Mouse (Mus musculus): Measurements from ENCODE around the gene Ssr2. TPM values are rescaled to one million over a fixed set of nuclear protein-coding genes. Genes with fewer than 3 reads are reported as not detected.

Gene Ssr2
- total and polyA plus RNA-seq, 3 experiments: 346 to 377 (median 364) TPM

GRCm38 (mm10) chr3:88563966-88564365 lies 11.7 kb upstream of the Ssr2 start:
- Histone ChIP-seq H3K79me2 (replicated peaks; ENCODE audit: control insufficient read depth, extremely low read depth, insufficient read depth, poor library complexity, severe bottlenecking) (no peaks in the 10 kb centered on the region), H3K9ac (ENCODE audit: insufficient read depth, low read depth) (no peak overlapping the region), H3K36me3 (replicated peaks in 1 of 2; ENCODE audit: control insufficient read depth in 1 of 2, insufficient read depth in 1 of 2, low read length in 1 of 2) (peaks cover 80 to 98% of the 10 kb centered on the region in 2 experiments), H3K4me3 (replicated peaks in 1 of 3; ENCODE audit: low read depth in 2 of 3, low read length in 2 of 3, poor library complexity in 1 of 3) (no peak overlapping the region), H3K27ac (ENCODE audit: insufficient read depth, low read depth) (no peak overlapping the region), H3K9me3 (replicated peaks; ENCODE audit: low read length) (no peaks in the 10 kb centered on the region), H3K4me2 (ENCODE audit: insufficient read depth, low read depth, poor library complexity, severe bottlenecking) (no peak overlapping the region), H3K4me1 (ENCODE audit: control insufficient read depth in 1 of 2, insufficient read depth in 2 of 2) (peaks cover 0 to 3% of the 10 kb centered on the region in 2 experiments; a peak in 1 of 4 replicates), H3K27me3 (replicated peaks) (no peaks in the 10 kb centered on the region)
- in situ Hi-C loops (cut with MboI; ENCODE audit: low pct_ligation_motif_present, low pct_unique_long_range_greater_than_20kb, low sequenced_read_pairs) (no loop called here), dilution Hi-C loops (cut with MboI; ENCODE audit: extremely low pct_ligation_motif_present, extremely low pct_unique_long_range_greater_than_20kb, low sequenced_read_pairs) (no loop called here)
- TF ChIP-seq JUND (conservative IDR thresholded peaks at IDR 0.05; ENCODE audit: low read depth, low read length): no peak
- no peak for TF ChIP-seq USF1 (IDR thresholded peaks at IDR 0.05; ENCODE audit: low read depth, low read length)
- no peak for TF ChIP-seq RCOR1 (conservative IDR thresholded peaks at IDR 0.05; ENCODE audit: low read depth, low read length)
- no peak for TF ChIP-seq ZNF384 (IDR thresholded peaks at IDR 0.05; ENCODE audit: low read depth, low read length)
- no peak for TF ChIP-seq ETS1 (conservative IDR thresholded peaks at IDR 0.05; ENCODE audit: low read depth, low read length)
- TF ChIP-seq JUN (IDR thresholded peaks at IDR 0.05; ENCODE audit: insufficient read depth, low read depth, low read length): no peak
- no peak for TF ChIP-seq UBTF (IDR thresholded peaks at IDR 0.05; ENCODE audit: low read depth, low read length)
- TF ChIP-seq MAX (IDR thresholded peaks at IDR 0.05; ENCODE audit: low read length): no peak
- TF ChIP-seq IRF4 (IDR thresholded peaks at IDR 0.05; ENCODE audit: low read depth, low read length): no peak
- no peak for TF ChIP-seq CHD1 (IDR thresholded peaks at IDR 0.05; ENCODE audit: low read depth, low read length)
- no peak for TF ChIP-seq SMC3 (IDR thresholded peaks at IDR 0.05; ENCODE audit: low read depth, low read length)
- TF ChIP-seq GABPA (IDR thresholded peaks at IDR 0.05; ENCODE audit: insufficient replicate concordance, low read depth, low read length): no peak
- no peak for TF ChIP-seq TBP (conservative IDR thresholded peaks at IDR 0.05; ENCODE audit: low read depth, low read length)
- TF ChIP-seq POLR2A (IDR thresholded peaks at IDR 0.05; ENCODE audit: low read depth, low read length): no peak
- no peak for TF ChIP-seq PAX5 (IDR thresholded peaks at IDR 0.05; ENCODE audit: low read length)
- TF ChIP-seq TCF12 (IDR thresholded peaks at IDR 0.05; ENCODE audit: low read depth, low read length): no peak
- TF ChIP-seq HCFC1 (IDR thresholded peaks at IDR 0.05; ENCODE audit: low read depth, low read length): no peak
- no peak for TF ChIP-seq ZC3H11A (IDR thresholded peaks at IDR 0.05; ENCODE audit: low read depth, low read length)
- no peak for DNase-seq (ENCODE audit: extremely low read depth)

GRCm38 (mm10) chr3:88566116-88566515 lies 9.6 kb upstream of the Ssr2 start:
- no peak for DNase-seq (ENCODE audit: extremely low read depth)
- H3K9ac ChIP-seq (ENCODE audit: insufficient read depth, low read depth): no peak overlapping the region
- H3K79me2 ChIP-seq (replicated peaks; ENCODE audit: control insufficient read depth, extremely low read depth, insufficient read depth, poor library complexity, severe bottlenecking): no peaks in the 10 kb centered on the region
- H3K4me3 ChIP-seq (replicated peaks in 1 of 3; ENCODE audit: low read depth in 2 of 3, low read length in 2 of 3, poor library complexity in 1 of 3): no peak overlapping the region
- TF ChIP-seq MYC (IDR thresholded peaks at IDR 0.05; ENCODE audit: low read depth, low read length): no peak
- no peak for TF ChIP-seq RCOR1 (conservative IDR thresholded peaks at IDR 0.05; ENCODE audit: low read depth, low read length)
- no peak for TF ChIP-seq SIN3A (IDR thresholded peaks at IDR 0.05; ENCODE audit: low read length)
- no peak for TF ChIP-seq HCFC1 (IDR thresholded peaks at IDR 0.05; ENCODE audit: low read depth, low read length)
- TF ChIP-seq MXI1 (IDR thresholded peaks at IDR 0.05; ENCODE audit: low read depth, low read length): no peak
- no peak for TF ChIP-seq POLR2A (IDR thresholded peaks at IDR 0.05; ENCODE audit: low read depth, low read length)
- TF ChIP-seq CHD1 (IDR thresholded peaks at IDR 0.05; ENCODE audit: low read depth, low read length): no peak
- no peak for TF ChIP-seq CHD2 (IDR thresholded peaks at IDR 0.05; ENCODE audit: low read length)
- TF ChIP-seq EP300 (IDR thresholded peaks at IDR 0.05; ENCODE audit: low read length): no peak
- no peak for TF ChIP-seq IRF4 (IDR thresholded peaks at IDR 0.05; ENCODE audit: low read depth, low read length)
- TF ChIP-seq TBP (conservative IDR thresholded peaks at IDR 0.05; ENCODE audit: low read depth, low read length): no peak
- TF ChIP-seq ZNF384 (IDR thresholded peaks at IDR 0.05; ENCODE audit: low read depth, low read length): no peak
- no peak for TF ChIP-seq NRF1 (IDR thresholded peaks at IDR 0.05; ENCODE audit: low read depth, low read length)
- TF ChIP-seq PAX5 (IDR thresholded peaks at IDR 0.05; ENCODE audit: low read length): no peak
- TF ChIP-seq ETS1 (conservative IDR thresholded peaks at IDR 0.05; ENCODE audit: low read depth, low read length): no peak
- TF ChIP-seq CTCF (conservative IDR thresholded peaks at IDR 0.05 in 1 of 2, IDR thresholded peaks at IDR 0.05 in 1 of 2; ENCODE audit: low read depth in 2 of 2, low read length in 2 of 2): no peak
- no peak for TF ChIP-seq RAD21 (IDR thresholded peaks at IDR 0.05; ENCODE audit: low read depth, low read length)
- no peaks in the 10 kb centered on the region for H3K27me3 ChIP-seq (replicated peaks)
- in situ Hi-C loops (cut with MboI; ENCODE audit: low pct_ligation_motif_present, low pct_unique_long_range_greater_than_20kb, low sequenced_read_pairs): no loop called here
- H3K9me3 ChIP-seq (replicated peaks; ENCODE audit: low read length): no peaks in the 10 kb centered on the region
- peaks cover 0 to 3% of the 10 kb centered on the region in 2 experiments; a peak in 1 of 4 replicates for H3K4me1 ChIP-seq (ENCODE audit: control insufficient read depth in 1 of 2, insufficient read depth in 2 of 2)
- dilution Hi-C loops (cut with MboI; ENCODE audit: extremely low pct_ligation_motif_present, extremely low pct_unique_long_range_greater_than_20kb, low sequenced_read_pairs): no loop called here
- H3K36me3 ChIP-seq (replicated peaks in 1 of 2; ENCODE audit: control insufficient read depth in 1 of 2, insufficient read depth in 1 of 2, low read length in 1 of 2): peaks cover 70 to 94% of the 10 kb centered on the region in 2 experiments
- H3K4me2 ChIP-seq (ENCODE audit: insufficient read depth, low read depth, poor library complexity, severe bottlenecking): no peak overlapping the region
- no peak overlapping the region for H3K27ac ChIP-seq (ENCODE audit: insufficient read depth, low read depth)

Data from CH12.LX (cell line).